Mouse (Mus musculus) kidney, adult 2 months (tissue): ENCODE measurements around the gene Fth1.

Experiments
- CTCF ChIP-seq: fragments of 200-500 bp; conservative IDR thresholded peaks from 2 replicates; pipeline ENCODE4 v1.5.1; 2011; ENCODE audit warnings: low read depth, mild to moderate bottlenecking, control low read depth, low read length, moderate library complexity, mixed read lengths; ENCODE audit not compliant: insufficient read depth, insufficient read length
- POLR2A ChIP-seq: fragments of 200-500 bp; IDR thresholded peaks from one replicate; pipeline ENCODE4 v1.6.1; 2011; ENCODE audit warnings: low read depth, low read length, control low read depth

DNA sequence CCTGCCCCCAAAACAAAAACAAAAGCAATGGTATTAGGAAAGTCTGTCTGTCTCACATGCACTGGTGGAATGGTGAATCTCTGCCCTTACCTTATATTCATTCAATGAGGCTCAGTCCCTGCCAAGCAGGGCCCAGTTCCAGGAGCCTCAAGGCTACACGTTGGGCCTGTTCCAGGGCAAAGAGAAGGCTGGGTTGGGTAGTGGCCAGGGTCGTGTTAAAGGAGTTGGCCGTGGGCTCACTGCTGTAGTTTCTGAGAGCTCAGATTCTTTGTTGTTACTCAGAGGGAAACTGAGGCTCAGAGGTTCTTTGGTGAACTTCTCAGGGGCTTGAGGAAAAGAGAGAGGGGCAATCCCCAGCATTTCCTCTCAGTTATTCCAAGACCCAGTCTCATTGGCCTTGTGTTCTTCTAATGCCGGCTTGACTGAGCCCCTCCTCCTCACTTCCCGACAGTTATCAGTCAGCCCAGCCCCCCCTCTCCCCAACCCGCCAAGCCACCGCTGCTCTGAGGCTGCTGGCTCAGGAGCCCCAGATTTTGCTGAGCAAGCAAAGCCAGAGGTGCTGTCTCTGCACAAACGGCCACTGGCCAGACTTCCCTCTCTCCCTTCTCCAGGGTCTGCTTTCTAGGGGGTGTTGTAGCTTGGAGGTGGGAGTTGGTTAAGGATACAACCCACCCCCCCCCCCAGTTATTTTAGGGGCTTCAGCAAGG lies 44.9 kb downstream of the Fth1 start:
- TF ChIP-seq CTCF (no peak), POLR2A (no peak)
